Comparison of ENCODE assay signal across 12 mouse cellular contexts in the genomic region with DNA sequence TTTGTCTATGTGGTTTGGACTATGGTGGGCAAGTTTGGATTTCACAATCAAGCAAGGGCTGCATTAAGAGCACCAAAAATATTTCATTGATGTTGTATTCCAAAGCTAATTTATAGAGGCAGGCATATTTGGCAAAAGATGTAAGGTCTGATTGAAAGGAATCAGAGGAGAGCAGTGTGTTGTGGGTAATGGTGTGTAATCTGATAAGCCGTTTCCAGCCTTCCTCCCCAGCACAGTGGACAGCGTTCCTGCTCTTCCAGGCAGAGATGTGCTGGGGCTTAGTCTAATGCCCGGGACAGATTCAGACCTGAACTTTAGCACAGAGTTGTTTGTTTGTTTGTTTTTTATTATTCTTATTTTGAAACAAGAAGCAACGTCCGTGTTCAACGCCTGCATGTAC.
"Had no signal": no experiment of that assay in that cellular context is flagged by ENCODE, and none has a peak within 500 bp of the region (broad histone marks: within the 10 kb centered on the region; RNA-seq: fewer than 3 reads in every experiment).

No protein-coding gene starts in this region.

- H3K4me2 ChIP-seq: limb, embryonic 15.5 days; liver, embryonic 12.5 days; midbrain, embryonic 15.5 days; neural tube, embryonic 12.5 days had no signal

- H3K27me3 ChIP-seq: limb, embryonic 15.5 days; liver, embryonic 12.5 days; midbrain, embryonic 15.5 days; neural tube, embryonic 12.5 days had no signal

- H3K4me3 ChIP-seq: layer of hippocampus, adult 2 months; left cerebral cortex, adult 2 months; limb, embryonic 15.5 days; liver, embryonic 12.5 days; midbrain, embryonic 15.5 days; neural tube, embryonic 12.5 days had no signal

- H3K9ac ChIP-seq: limb, embryonic 15.5 days; liver, embryonic 12.5 days; midbrain, embryonic 15.5 days; neural tube, embryonic 12.5 days had no signal

- H3K4me1 ChIP-seq: limb, embryonic 15.5 days; liver, embryonic 12.5 days; neural tube, embryonic 12.5 days had no signal

- DNase-seq: kidney, adult 18-20 months; kidney, postnatal 10 days; kidney, postnatal 4 days; lung, postnatal 14 days; right cerebral cortex, adult 18-20 months; right cerebral cortex, postnatal 25 days had no signal

- H3K9me3 ChIP-seq: limb, embryonic 15.5 days; liver, embryonic 12.5 days; midbrain, embryonic 15.5 days; neural tube, embryonic 12.5 days had no signal

- ATAC-seq: liver, embryonic 12.5 days; midbrain, embryonic 15.5 days had no signal

- H3K27ac ChIP-seq: layer of hippocampus, adult 2 months; left cerebral cortex, adult 2 months; limb, embryonic 15.5 days; liver, embryonic 12.5 days; midbrain, embryonic 15.5 days; neural tube, embryonic 12.5 days had no signal

- H3K36me3 ChIP-seq: limb, embryonic 15.5 days; liver, embryonic 12.5 days; midbrain, embryonic 15.5 days; neural tube, embryonic 12.5 days had no signal
